Mouse (Mus musculus): ENCODE data around the gene Rabl6.
"Not testable (repeated sequence)": the region's sequence is repeated elsewhere in the genome, so short reads cannot be mapped to it uniquely, and the experiment has no call there.

Gene Rabl6

GRCm38 (mm10) chr2:25574136-25574535 is 34.2 kb downstream of the Rabl6 start:
- no peak for DNase-seq

- no peak for DNase-seq
These were observed 35.3 kb downstream of the Rabl6 start for GRCm38 (mm10) chr2:25573068-25573467.

GRCm38 (mm10) chr2:25571221-25571620 is 37.1 kb downstream of the Rabl6 start:
- DNase-seq = no peak

- DNase-seq = no peak
These were observed 39.0 kb downstream of the Rabl6 start for GRCm38 (mm10) chr2:25569323-25569722.

- no peak for DNase-seq
These were observed 39.8 kb downstream of the Rabl6 start for GRCm38 (mm10) chr2:25568473-25569019.

GRCm38 (mm10) chr2:25566558-25566957 is 41.8 kb downstream of the Rabl6 start:
- no peak for DNase-seq

GRCm38 (mm10) chr2:25565741-25566140 is 42.6 kb downstream of the Rabl6 start:
- DNase-seq = no peak

- no peak for DNase-seq
These were observed 46.4 kb downstream of the Rabl6 start for GRCm38 (mm10) chr2:25561946-25562345.

- DNase-seq = no peak
These were observed 47.8 kb downstream of the Rabl6 start for GRCm38 (mm10) chr2:25560551-25560950.

- no peak for DNase-seq
These were observed 49.5 kb downstream of the Rabl6 start for GRCm38 (mm10) chr2:25558774-25559173.

GRCm38 (mm10) chr2:25557964-25558360 is 50.4 kb downstream of the Rabl6 start:
- peak; percentile 74 for DNase-seq

- peak; percentile 94 for DNase-seq
These were observed 50.9 kb downstream of the Rabl6 start, which contains the start of gene Edf1 for GRCm38 (mm10) chr2:25557221-25557963. Gene Edf1, plus strand, starts transcription at chr2:25557847.

- DNase-seq = no peak
These were observed 52.0 kb downstream of the Rabl6 start for GRCm38 (mm10) chr2:25556296-25556695.

- not testable (repeated sequence) for DNase-seq
These were observed 52.8 kb downstream of the Rabl6 start for GRCm38 (mm10) chr2:25555479-25555878.

GRCm38 (mm10) chr2:25553171-25553786 is 55.0 kb downstream of the Rabl6 start:
- DNase-seq = not testable (repeated sequence)

- DNase-seq = peak; percentile 67
These were observed 57.1 kb downstream of the Rabl6 start for GRCm38 (mm10) chr2:25551186-25551585.

GRCm38 (mm10) chr2:25549021-25549991 is 59.0 kb downstream of the Rabl6 start:
- peak; percentile 16 for DNase-seq

GRCm38 (mm10) chr2:25546811-25547491 is 61.4 kb downstream of the Rabl6 start, which contains the start of gene Traf2:
Gene Traf2, minus strand, starts transcription at chr2:25546940.
- DNase-seq = peak; percentile 99

GRCm38 (mm10) chr2:25545996-25546810 is 62.1 kb downstream of the Rabl6 start:
- no peak for DNase-seq

GRCm38 (mm10) chr2:25541644-25542367 is 66.5 kb downstream of the Rabl6 start:
- DNase-seq = no peak

GRCm38 (mm10) chr2:25540541-25540948 is 67.8 kb downstream of the Rabl6 start:
- DNase-seq = peak; percentile 62
